Mouse (Mus musculus) Patski (cell line): ENCODE measurements around the gene Tbc1d1. TPM values are rescaled to one million over a fixed set of nuclear protein-coding genes. Genes with fewer than 3 reads are reported as not detected.
"Not testable (repeated sequence)": the region's sequence is repeated elsewhere in the genome, so short reads cannot be mapped to it uniquely, and the experiment has no call there.

Source experiments
- ATAC-seq: fragments of 100-300 bp; one replicate; pipeline ENCODE4 v1.8.0; 2021
- CTCF ChIA-PET: fragments of 350-600 bp; sonication (Branson Sonifier 250); formaldehyde crosslinking; loops from one replicate; lab custom pipeline; 2022; ENCODE audit warnings: inconsistent platforms; lab: Charles Lee
- POLR2A ChIA-PET: fragments of 350-600 bp; sonication (Branson Sonifier 250); formaldehyde crosslinking; loops from one replicate; lab custom pipeline; 2022; ENCODE audit warnings: antibody characterized with exemption, inconsistent platforms; lab: Charles Lee
- DNase-seq: peaks from one replicate; pipeline ENCODE4 v3.0.0-alpha.2; 2011; ENCODE audit warnings: low read depth, low spot score
- H3K27me3 ChIP-seq: fragments of 371-371 bp; one replicate; pipeline ENCODE4 v1.5.1; 2021
- CTCF ChIP-seq: fragments of 100-300 bp; IDR thresholded peaks from one replicate; pipeline ENCODE4 v1.5.1; 2021
- in situ Hi-C: fragments of 300-500 bp; cut with MboI; formaldehyde crosslinking; loops from 3 replicates; pipeline ENCODE4 v1.11.1; 2018; ENCODE audit warnings: low pct_unique_long_range_greater_than_20kb, mixed read lengths
- polyA plus RNA-seq: library from polyadenylated mRNA; unstranded; gene quantifications from one replicate; pipeline ENCODE4 v1.2.3, GENCODE M21; 2021

Gene Tbc1d1
- polyA plus RNA-seq, 1 experiment from 2014 or later, result 45.9 TPM

DNA sequence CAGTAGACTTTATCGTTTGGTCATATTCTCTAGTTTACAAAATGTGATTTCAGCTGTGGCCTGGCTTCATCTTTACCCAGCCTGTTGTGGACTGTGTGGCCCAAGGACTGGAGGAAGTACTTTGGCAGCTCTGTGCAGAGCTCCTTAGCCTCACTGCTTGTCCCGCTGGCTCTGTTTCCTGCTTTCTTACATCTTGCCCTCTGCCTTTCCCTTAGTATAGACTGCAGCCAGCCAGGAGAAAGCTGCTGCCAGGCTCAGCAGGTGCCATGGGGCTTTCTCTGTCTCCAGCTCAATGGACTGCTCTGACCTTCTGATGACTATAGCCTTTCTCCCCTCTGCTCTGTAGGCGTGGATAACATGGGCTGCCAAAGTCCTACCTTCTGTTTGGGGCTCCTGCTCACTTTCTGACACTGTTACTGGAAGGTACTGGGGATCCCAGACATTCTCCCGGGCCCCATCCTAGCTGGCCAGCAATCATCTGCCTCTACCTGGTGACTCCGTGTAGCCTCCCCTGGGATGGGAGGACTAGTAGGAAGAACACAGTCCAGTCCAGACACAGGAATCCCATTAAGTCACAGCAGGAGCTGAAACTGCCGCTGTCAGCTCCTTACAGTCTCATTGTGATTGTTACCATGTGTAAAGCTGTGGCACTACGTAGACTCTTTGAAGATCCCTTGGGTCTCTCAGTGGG is 171.3 kb downstream of the Tbc1d1 start:
- ChIA-PET CTCF (interaction anchor here (0.9 to 2.5 kb wide), 4 partner anchors 8 to 29 kb away, joined by 3 to 7 read pairs (median 4); no protein-coding TSS in a partner anchor), POLR2A (interaction anchor here (0.7 kb wide), 1 partner anchor 726 kb away, joined by 3 read pairs; no protein-coding TSS in a partner anchor)
- no peaks in the 10 kb centered on the region for H3K27me3 ChIP-seq
- no peak for ATAC-seq
- no peak for TF ChIP-seq CTCF
- in situ Hi-C loops, result no loop called here
- no peak for DNase-seq

DNA sequence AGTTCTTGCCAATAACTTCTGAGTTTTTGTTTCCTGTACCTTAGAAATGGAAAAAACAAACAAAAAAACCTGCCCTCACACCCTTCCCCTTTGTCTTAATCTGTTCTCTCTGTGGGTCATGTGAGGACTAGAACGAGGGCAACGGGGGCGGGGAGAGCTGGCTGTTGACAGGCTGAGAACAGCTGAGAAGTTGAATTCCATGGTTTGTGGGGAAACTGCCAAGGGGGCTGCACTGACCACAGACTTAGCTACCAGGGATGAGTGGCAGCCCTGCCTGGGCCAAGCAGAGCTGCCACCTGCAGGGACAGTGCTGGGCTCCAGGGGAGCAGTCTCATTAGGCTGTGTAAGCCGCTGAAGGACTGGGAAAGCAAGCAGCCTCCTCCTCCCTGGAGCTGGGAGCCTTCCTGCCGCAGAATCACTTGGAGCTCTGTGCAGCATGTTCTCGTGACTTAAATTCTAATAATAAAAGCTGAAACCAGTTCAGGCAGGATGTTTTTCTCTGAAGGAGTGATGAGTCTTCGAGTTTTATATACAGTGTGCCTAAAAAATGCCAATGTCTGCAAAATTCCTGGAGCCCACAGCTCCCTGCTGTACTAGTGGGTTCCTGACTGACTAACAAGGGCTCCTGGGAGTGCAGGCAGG is 180.8 kb downstream of the Tbc1d1 start:
- no peaks in the 10 kb centered on the region for H3K27me3 ChIP-seq
- in situ Hi-C loops, result no loop called here
- peak; percentile 85 for DNase-seq
- TF ChIP-seq CTCF, result no peak
- ATAC-seq, result peak; percentile 94
- POLR2A ChIA-PET, result interaction anchor here (1.2 kb wide), 1 partner anchor 41 kb away, joined by 4 read pairs; no protein-coding TSS in a partner anchor
- CTCF ChIA-PET, result interaction anchor here (0.7 to 2.0 kb wide), 7 partner anchors 12 to 50 kb away, joined by 3 to 10 read pairs (median 5); no protein-coding TSS in a partner anchor

- in situ Hi-C loops, DNase-seq, POLR2A ChIA-PET, H3K27me3 ChIP-seq, ATAC-seq: not testable (repeated sequence)
- CTCF ChIA-PET, result interaction anchor here (0.8 to 2.0 kb wide), 2 partner anchors 14 to 474 kb away, joined by 3 to 10 read pairs; no protein-coding TSS in a partner anchor
Observed at GRCm38 (mm10) chr5:64338795-64339194, 182.7 kb downstream of the Tbc1d1 start.

DNA sequence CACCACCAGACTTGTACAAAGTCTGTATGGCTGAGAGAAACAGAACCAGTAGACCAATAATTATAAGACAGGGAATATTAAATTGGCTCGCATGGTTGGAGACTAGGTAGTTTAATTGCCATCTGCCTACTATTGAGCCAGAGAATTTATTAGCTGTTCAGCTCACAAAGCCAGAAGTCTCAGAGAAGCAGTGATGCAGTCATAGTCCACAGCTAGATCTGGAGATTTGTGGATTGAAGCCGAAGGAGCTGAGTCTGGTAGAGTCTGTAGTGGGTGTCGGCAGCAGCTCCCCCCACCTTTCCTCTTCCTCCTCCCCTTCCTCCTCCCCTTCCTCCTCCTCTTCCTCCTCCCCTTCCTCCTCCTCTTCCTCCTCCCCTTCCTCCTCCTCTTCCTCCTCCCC is 184.3 kb downstream of the Tbc1d1 start:
- H3K27me3 ChIP-seq, result no peaks in the 10 kb centered on the region
- POLR2A ChIA-PET, result no interaction called here
- CTCF ChIA-PET, result interaction anchor here (0.8 kb wide), 1 partner anchor 25 kb away, joined by 3 read pairs; no protein-coding TSS in a partner anchor
- ATAC-seq, result no peak
- no peak for DNase-seq
- TF ChIP-seq CTCF, result no peak
- in situ Hi-C loops, result loop anchor here (10.0 kb wide), 1 partner anchor 146 kb away; no protein-coding TSS in a partner anchor

- in situ Hi-C loops, result loop anchor here (10.0 kb wide), 1 partner anchor 147 kb away; no protein-coding TSS in a partner anchor
- ChIA-PET CTCF (interaction anchor here (1.0 kb wide), 2 partner anchors 12 to 14 kb away, joined by 3 to 4 read pairs; no protein-coding TSS in a partner anchor), POLR2A (no interaction called here)
- ATAC-seq, result no peak
- no peak for DNase-seq
- H3K27me3 ChIP-seq, result no peaks in the 10 kb centered on the region
- TF ChIP-seq CTCF, result no peak
Observed at GRCm38 (mm10) chr5:64341671-64342070, 185.6 kb downstream of the Tbc1d1 start.

DNA sequence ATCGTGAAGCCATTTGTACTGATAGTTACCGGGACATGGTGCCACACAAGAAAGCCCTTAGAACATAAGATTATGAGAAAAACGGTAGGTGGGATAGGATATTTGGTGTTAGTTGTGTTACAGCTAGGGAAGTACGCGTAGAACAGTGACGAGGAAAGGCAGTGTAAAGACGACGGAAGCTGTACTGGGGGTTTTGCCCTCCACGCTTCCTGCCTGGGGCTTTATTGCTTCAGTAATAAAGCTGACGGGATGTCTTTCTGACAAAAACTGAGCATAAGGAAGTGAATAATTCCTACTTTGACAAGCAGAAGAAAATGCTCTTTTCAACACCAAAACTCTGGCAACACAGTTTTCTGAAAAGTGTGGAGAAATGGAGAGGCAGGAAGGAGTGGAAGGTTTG is 186.0 kb downstream of the Tbc1d1 start:
- in situ Hi-C loops, result loop anchor here (10.0 kb wide), 1 partner anchor 147 kb away; no protein-coding TSS in a partner anchor

DNA sequence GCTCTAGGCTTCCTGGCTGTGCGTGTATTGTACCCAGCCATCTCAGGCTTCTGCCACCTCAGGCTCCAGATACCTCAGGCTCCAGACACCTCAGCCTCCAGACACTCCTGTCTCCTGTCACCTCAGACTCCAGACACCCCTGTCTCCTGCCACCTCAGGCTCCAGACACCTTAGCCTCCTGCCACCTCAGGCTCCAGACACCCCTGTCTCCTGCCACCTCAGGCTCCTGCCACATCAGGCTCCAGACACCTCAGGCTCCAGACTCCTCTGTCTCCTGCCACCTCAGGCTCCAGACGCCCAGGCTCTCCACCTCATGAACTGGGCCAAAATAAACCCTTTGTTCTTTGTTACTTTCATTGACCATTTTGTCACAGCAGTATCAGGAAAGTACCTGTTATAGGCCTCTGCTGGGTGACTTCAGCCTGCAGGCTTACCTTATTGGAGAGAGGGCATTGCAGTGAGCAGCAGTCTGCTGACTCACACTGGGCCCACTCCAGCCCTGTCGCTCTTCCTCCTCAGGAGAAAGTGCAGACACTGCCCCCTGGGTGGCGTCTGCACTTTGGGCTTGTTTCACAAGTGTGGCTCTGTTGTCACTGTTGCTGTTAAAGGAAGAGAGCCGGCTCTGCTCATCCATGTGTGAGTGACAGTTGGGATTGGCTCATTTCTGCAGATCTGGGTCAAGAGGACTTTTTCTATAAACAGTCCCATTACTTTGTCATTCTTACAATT is 188.0 kb downstream of the Tbc1d1 start:
- DNase-seq (no peak), ATAC-seq (peak; percentile 30)
- ChIA-PET POLR2A (interaction anchor here (1.4 kb wide), 1 partner anchor 29 kb away, joined by 4 read pairs; no protein-coding TSS in a partner anchor), CTCF (interaction anchor here (0.7 to 1.6 kb wide), 8 partner anchors 12 to 159 kb away, joined by 3 to 9 read pairs (median 4); no protein-coding TSS in a partner anchor)
- H3K27me3 ChIP-seq, result no peaks in the 10 kb centered on the region
- TF ChIP-seq CTCF, result peak; percentile 53
- in situ Hi-C loops, result loop anchor here (10.0 kb wide), 1 partner anchor 149 kb away; no protein-coding TSS in a partner anchor

More for the DNA sequence above, 186.0 kb downstream of the Tbc1d1 start:
- ChIA-PET CTCF (interaction anchor here (1.0 to 1.4 kb wide), 4 partner anchors 11 to 522 kb away, joined by 3 to 5 read pairs (median 4); no protein-coding TSS in a partner anchor), POLR2A (no interaction called here)
- no peak for ATAC-seq
- TF ChIP-seq CTCF, result no peak
- no peaks in the 10 kb centered on the region for H3K27me3 ChIP-seq
- DNase-seq, result no peak

GRCm38 (mm10) chr5:64345181-64345735 is 189.2 kb downstream of the Tbc1d1 start:
- TF ChIP-seq CTCF, result no peak
- in situ Hi-C loops, result loop anchor here (10.0 kb wide), 1 partner anchor 150 kb away; no protein-coding TSS in a partner anchor
- no peaks in the 10 kb centered on the region for H3K27me3 ChIP-seq
- CTCF ChIA-PET, result interaction anchor here (0.9 to 1.6 kb wide), 7 partner anchors 13 to 158 kb away, joined by 3 to 9 read pairs (median 4); no protein-coding TSS in a partner anchor
- POLR2A ChIA-PET, result interaction anchor here (1.4 kb wide), 1 partner anchor 30 kb away, joined by 4 read pairs; no protein-coding TSS in a partner anchor
- DNase-seq (no peak), ATAC-seq (peak; percentile 49)

- ChIA-PET CTCF (interaction anchor here (1.0 to 1.6 kb wide), 5 partner anchors 13 to 157 kb away, joined by 3 to 9 read pairs (median 4); no protein-coding TSS in a partner anchor), POLR2A (no interaction called here)
- ATAC-seq, result no peak
- in situ Hi-C loops, result loop anchor here (10.0 kb wide), 1 partner anchor 151 kb away; no protein-coding TSS in a partner anchor
- H3K27me3 ChIP-seq, result no peaks in the 10 kb centered on the region
- no peak for TF ChIP-seq CTCF
- no peak for DNase-seq
Observed at GRCm38 (mm10) chr5:64345761-64346160, 189.7 kb downstream of the Tbc1d1 start.
